Mouse (Mus musculus) CH12.LX (cell line): ENCODE data around the gene Ciao2a. TPM values are rescaled to one million over a fixed set of nuclear protein-coding genes. Genes with fewer than 3 reads are reported as not detected.
A peak's percentile ranks its signal among the peaks of the same experiment; 100 is the strongest.

Experiments
- DNase-seq: peaks from one replicate; pipeline ENCODE4 v3.0.0-alpha.2; 2013; ENCODE audit errors: extremely low read depth
- H3K27ac ChIP-seq: 2 replicates; pipeline ENCODE4 v1.5.1; 2012; ENCODE audit warnings: low read depth, mild to moderate bottlenecking, control low read depth, moderate library complexity; ENCODE audit not compliant: insufficient read depth
- H3K27me3 ChIP-seq: replicated peaks from 2 replicates; pipeline ENCODE3; 2012; ENCODE audit warnings: inconsistent platforms
- H3K36me3 ChIP-seq, 2 experiments: replicated peaks in 1 of 2; 2 replicates each; pipeline versions ENCODE3 to v1.6.1; 2012; ENCODE audit warnings: inconsistent platforms in 1 of 2, low read length in 1 of 2, mild to moderate bottlenecking in 1 of 2, mixed read lengths in 1 of 2, moderate library complexity in 1 of 2; ENCODE audit not compliant: control insufficient read depth in 1 of 2, insufficient read depth in 1 of 2
- H3K4me1 ChIP-seq, 2 experiments: 2 replicates each; pipeline ENCODE4 v1.6.1; 2012; ENCODE audit warnings: inconsistent platforms in 1 of 2, moderate library complexity in 1 of 2; ENCODE audit not compliant: insufficient read depth in 2 of 2, control insufficient read depth in 1 of 2
- H3K4me2 ChIP-seq: 2 replicates; pipeline ENCODE4 v1.6.1; 2012; ENCODE audit warnings: low read depth, mild to moderate bottlenecking, control low read depth; ENCODE audit not compliant: poor library complexity, insufficient read depth, severe bottlenecking
- H3K4me3 ChIP-seq, 3 experiments: fragments of 150-350 bp in 1 of 3; sonication (generic) in 1 of 3; replicated peaks in 1 of 3; 2 replicates each; pipeline versions ENCODE3 to v1.5.1; 2011 to 2012; ENCODE audit warnings: low read depth in 2 of 3, low read length in 2 of 3, mild to moderate bottlenecking in 2 of 3, moderate library complexity in 2 of 3, control low read depth in 1 of 3, improper control_type of control experiment in 1 of 3, inconsistent platforms in 1 of 3, mixed read lengths in 1 of 3; ENCODE audit not compliant: poor library complexity in 1 of 3
- H3K79me2 ChIP-seq: replicated peaks from 2 replicates; pipeline ENCODE4 v1.6.1; 2012; ENCODE audit warnings: mild to moderate bottlenecking, moderate library complexity; ENCODE audit not compliant: control insufficient read depth, poor library complexity, insufficient read depth, severe bottlenecking; ENCODE audit errors: extremely low read depth
- H3K9ac ChIP-seq: 2 replicates; pipeline ENCODE4 v1.6.1; 2012; ENCODE audit warnings: low read depth, mild to moderate bottlenecking, control low read depth, moderate library complexity; ENCODE audit not compliant: insufficient read depth
- H3K9me3 ChIP-seq: replicated peaks from 2 replicates; pipeline ENCODE3; 2012; ENCODE audit warnings: low read length, inconsistent platforms, mixed read lengths
- CHD2 ChIP-seq: IDR thresholded peaks from 2 replicates; pipeline ENCODE4 v1.6.1; 2011; ENCODE audit warnings: low read length, improper control_type of control experiment
- CTCF ChIP-seq, 2 experiments: IDR thresholded peaks in 1 of 2; conservative IDR thresholded peaks in 1 of 2; 2 replicates each; pipeline ENCODE4 v1.5.1; 2011 to 2012; ENCODE audit warnings: low read depth in 2 of 2, low read length in 2 of 2, improper control_type of control experiment in 1 of 2, inconsistent platforms in 1 of 2, mild to moderate bottlenecking in 1 of 2, moderate library complexity in 1 of 2
- EP300 ChIP-seq: IDR thresholded peaks from 2 replicates; pipeline ENCODE4 v1.6.1; 2011; ENCODE audit warnings: low read length, improper control_type of control experiment
- ETS1 ChIP-seq: conservative IDR thresholded peaks from 2 replicates; pipeline ENCODE4 v1.6.1; 2012; ENCODE audit warnings: low read depth, mild to moderate bottlenecking, inconsistent platforms, low read length, improper control_type of control experiment, moderate library complexity
- GABPA ChIP-seq: IDR thresholded peaks from 2 replicates; pipeline ENCODE4 v1.6.1; 2012; ENCODE audit warnings: low read depth, low read length, improper control_type of control experiment, inconsistent platforms; ENCODE audit not compliant: insufficient replicate concordance
- MAX ChIP-seq: IDR thresholded peaks from 2 replicates; pipeline ENCODE4 v1.6.1; 2011; ENCODE audit warnings: low read length, improper control_type of control experiment
- MXI1 ChIP-seq: IDR thresholded peaks from 2 replicates; pipeline ENCODE4 v1.6.1; 2011; ENCODE audit warnings: mild to moderate bottlenecking, low read depth, low read length, improper control_type of control experiment
- PAX5 ChIP-seq: IDR thresholded peaks from 2 replicates; pipeline ENCODE4 v1.6.1; 2012; ENCODE audit warnings: low read length, inconsistent platforms, mixed read lengths
- POLR2AphosphoS2 ChIP-seq: IDR thresholded peaks from 2 replicates; pipeline ENCODE4 v1.6.1; 2011; ENCODE audit warnings: low read depth, low read length, improper control_type of control experiment
- RAD21 ChIP-seq: IDR thresholded peaks from 2 replicates; pipeline ENCODE4 v1.6.1; 2011; ENCODE audit warnings: low read depth, mild to moderate bottlenecking, low read length, improper control_type of control experiment, moderate library complexity
- RCOR1 ChIP-seq: conservative IDR thresholded peaks from 2 replicates; pipeline ENCODE4 v1.6.1; 2012; ENCODE audit warnings: low read depth, mild to moderate bottlenecking, inconsistent platforms, low read length, improper control_type of control experiment
- SIN3A ChIP-seq: IDR thresholded peaks from 2 replicates; pipeline ENCODE4 v1.6.1; 2012; ENCODE audit warnings: low read length, improper control_type of control experiment, inconsistent platforms
- SMC3 ChIP-seq: IDR thresholded peaks from 2 replicates; pipeline ENCODE4 v1.6.1; 2011; ENCODE audit warnings: low read depth, low read length, improper control_type of control experiment
- TBP ChIP-seq: conservative IDR thresholded peaks from 2 replicates; pipeline ENCODE4 v1.6.1; 2011; ENCODE audit warnings: low read depth, low read length, improper control_type of control experiment
- USF1 ChIP-seq: IDR thresholded peaks from 2 replicates; pipeline ENCODE4 v1.6.1; 2014; ENCODE audit warnings: low read depth, mild to moderate bottlenecking, inconsistent platforms, low read length, improper control_type of control experiment
- ZC3H11A ChIP-seq: IDR thresholded peaks from 2 replicates; pipeline ENCODE4 v1.6.1; 2012; ENCODE audit warnings: low read depth, mild to moderate bottlenecking, inconsistent platforms, low read length, improper control_type of control experiment
- ZMIZ1 ChIP-seq: IDR thresholded peaks from 2 replicates; pipeline ENCODE4 v1.6.1; 2012; ENCODE audit warnings: low read depth, mild to moderate bottlenecking, inconsistent platforms, low read length, improper control_type of control experiment
- dilution Hi-C: fragments of 300-500 bp; cut with MboI; formaldehyde crosslinking; loops from 2 replicates; pipeline ENCODE4 v1.14.3; 2020; ENCODE audit warnings: low sequenced_read_pairs; ENCODE audit not compliant: extremely low pct_unique_long_range_greater_than_20kb, extremely low pct_ligation_motif_present
- in situ Hi-C: fragments of 300-500 bp; cut with MboI; formaldehyde crosslinking; loops from 3 replicates; pipeline ENCODE4 v1.14.3; 2019; ENCODE audit warnings: low sequenced_read_pairs, low pct_ligation_motif_present, low pct_unique_long_range_greater_than_20kb, mixed read lengths
- polyA plus RNA-seq: library from polyadenylated mRNA; unstranded; fragments of >175 nt; gene quantifications from 2 replicates; pipeline ENCODE4 v1.2.1, GENCODE M21; 2012; ENCODE audit warnings: low read depth; ENCODE audit not compliant: insufficient read length
- total RNA-seq, 2 experiments: library from RNA; depleted of rRNA; stranded (reverse); fragments of 300-350 nt in 1 of 2; fragments of >200 nt in 1 of 2; gene quantifications; 2 replicates each; pipeline ENCODE4 v1.2.3; 2012 to 2014

The Ciao2a gene
- total and polyA plus RNA-seq, 3 experiments: 144 to 359 (median 197) TPM

DNA sequence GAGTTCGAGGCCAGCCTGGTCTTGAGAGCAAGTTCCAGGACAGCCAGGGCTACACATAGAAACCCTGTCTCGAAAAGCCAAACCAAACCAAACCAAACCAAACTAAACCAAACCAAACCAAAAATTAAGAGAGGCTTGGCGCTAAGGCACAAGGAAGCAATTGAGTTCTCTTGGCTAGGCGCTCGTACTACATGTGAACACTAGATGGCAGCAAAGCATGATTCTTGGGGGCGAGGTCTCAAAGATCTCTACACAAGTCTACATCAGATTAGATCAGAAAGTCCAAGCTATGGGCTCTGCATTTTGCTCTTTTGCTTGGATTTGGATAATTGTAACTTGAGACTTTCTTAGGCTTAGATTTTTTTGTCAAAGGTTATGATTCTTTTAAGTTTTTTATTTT is 17.8 kb downstream of the Ciao2a start:
- H3K4me2 ChIP-seq: no peak overlapping the region
- H3K79me2 ChIP-seq: no peaks in the 10 kb centered on the region
- peaks cover 12 to 17% of the 10 kb centered on the region in 2 experiments for H3K36me3 ChIP-seq
- no peaks in the 10 kb centered on the region for H3K27me3 ChIP-seq
- H3K4me1 ChIP-seq: peaks cover 6 to 35% of the 10 kb centered on the region in 2 experiments
- H3K4me3 ChIP-seq: no peak overlapping the region
- no peak overlapping the region for H3K27ac ChIP-seq
- dilution Hi-C loops: no loop called here
- no peak overlapping the region for H3K9ac ChIP-seq
- peak; percentile 88 for DNase-seq
- H3K9me3 ChIP-seq: peaks cover 3% of the 10 kb centered on the region
- no peak for TF ChIP-seq EP300
- TF ChIP-seq POLR2AphosphoS2: no peak
- TF ChIP-seq ZC3H11A: peak; percentile 66; the same call in 1 of the 2 replicates
- TF ChIP-seq CTCF (conservative IDR thresholded peaks at IDR 0.05 in 1 of 2, IDR thresholded peaks at IDR 0.05 in 1 of 2; ENCODE audit: low read depth in 2 of 2, low read length in 2 of 2): peak; percentile 62 to 87
- TF ChIP-seq RAD21: peak; percentile 94
- TF ChIP-seq SMC3: peak; percentile 81
- in situ Hi-C loops: loop anchor here (10.0 to 25.0 kb wide), 3 partner anchors 368 to 643 kb away; partner anchors contain the start of genes Aph1b, Car12, Fbxl22 and Gm10647

- dilution Hi-C loops: no loop called here
- no peaks in the 10 kb centered on the region for H3K27me3 ChIP-seq
- DNase-seq: no peak
- no peak overlapping the region for H3K27ac ChIP-seq
- no peak overlapping the region for H3K4me2 ChIP-seq
- H3K79me2 ChIP-seq: no peaks in the 10 kb centered on the region
- no peak overlapping the region for H3K4me3 ChIP-seq
- TF ChIP-seq RCOR1: no peak
- TF ChIP-seq CHD2: no peak
- no peak for TF ChIP-seq MAX
- TF ChIP-seq MXI1: no peak
- TF ChIP-seq USF1: no peak
- no peak for TF ChIP-seq PAX5
- no peaks in the 10 kb centered on the region for H3K36me3 ChIP-seq
- H3K9ac ChIP-seq: no peak overlapping the region
- H3K4me1 ChIP-seq: peaks cover 6 to 35% of the 10 kb centered on the region in 2 experiments
- in situ Hi-C loops: loop anchor here (10.0 to 25.0 kb wide), 3 partner anchors 366 to 641 kb away; partner anchors contain the start of genes Aph1b, Car12, Fbxl22 and Gm10647
- no peaks in the 10 kb centered on the region for H3K9me3 ChIP-seq
These were observed 19.7 kb downstream of the Ciao2a start for GRCm38 (mm10) chr9:66146141-66146540.

DNA sequence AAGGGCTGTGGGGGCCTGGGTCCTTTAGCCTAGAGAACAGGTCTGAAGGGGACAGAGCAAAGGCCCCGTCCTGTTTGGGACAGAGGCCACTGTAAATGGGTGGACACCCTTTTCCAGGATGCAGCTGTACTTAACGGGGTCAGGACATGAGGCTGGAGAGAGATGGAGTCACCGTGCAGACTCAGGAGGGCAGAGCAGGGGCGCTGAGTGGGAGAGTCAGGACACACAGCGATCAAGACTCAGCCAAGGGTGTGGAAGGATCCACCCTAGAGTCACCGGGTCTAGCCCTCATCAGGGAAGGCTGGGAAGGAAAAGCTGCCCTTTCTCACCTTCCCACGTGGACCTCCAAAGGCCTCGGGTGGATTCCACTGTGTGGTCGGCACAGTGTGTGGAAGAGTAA is 25.6 kb downstream of the Ciao2a start:
- H3K27me3 ChIP-seq: no peaks in the 10 kb centered on the region
- H3K9ac ChIP-seq: no peak overlapping the region
- no peaks in the 10 kb centered on the region for H3K9me3 ChIP-seq
- TF ChIP-seq EP300 (no peak), TBP (no peak), GABPA (no peak), ETS1 (no peak), SIN3A (no peak), ZMIZ1 (no peak)
- no peaks in the 10 kb centered on the region for H3K36me3 ChIP-seq
- H3K79me2 ChIP-seq: no peaks in the 10 kb centered on the region
- dilution Hi-C loops: no loop called here
- peaks cover 23 to 28% of the 10 kb centered on the region in 2 experiments for H3K4me1 ChIP-seq
- no peak overlapping the region for H3K4me2 ChIP-seq
- DNase-seq: no peak
- in situ Hi-C loops: loop anchor here (10.0 to 25.0 kb wide), 2 partner anchors 133 to 260 kb away; no protein-coding TSS in a partner anchor
- H3K27ac ChIP-seq: no peak overlapping the region
- no peak overlapping the region for H3K4me3 ChIP-seq
